Mouse (Mus musculus) stomach, postnatal 0 days (tissue): ENCODE data around the gene Nr0b2. TPM values are rescaled to one million over a fixed set of nuclear protein-coding genes. Genes with fewer than 3 reads are reported as not detected.
A peak's percentile ranks its signal among the peaks of the same experiment; 100 is the strongest.

Source experiments
- ATAC-seq: fragments of 200-750 bp; cut with Nextera tagmentation; 2 replicates; pipeline ENCODE4 v1.8.0; 2017; ENCODE audit not compliant: low FRiP score, low TSS enrichment
- DNase-seq: peaks from one replicate; pipeline ENCODE4 v3.0.0-alpha.2; 2016; ENCODE audit warnings: low spot score
- H3K27ac ChIP-seq: fragments of 300-500 bp; sonication (generic); replicated peaks from 2 replicates; pipeline ENCODE4 v1.5.1; 2014; ENCODE audit warnings: mild to moderate bottlenecking, control low read depth
- H3K27me3 ChIP-seq: fragments of 300-500 bp; sonication (generic); 2 replicates; pipeline ENCODE4 v1.6.1; 2014; ENCODE audit warnings: low read length; ENCODE audit not compliant: control insufficient read depth, insufficient read depth
- H3K36me3 ChIP-seq: fragments of 300-500 bp; sonication (generic); 2 replicates; pipeline ENCODE4 v1.6.1; 2014; ENCODE audit warnings: low read length, mixed read lengths; ENCODE audit not compliant: control insufficient read depth, insufficient read depth
- H3K4me1 ChIP-seq: fragments of 300-500 bp; sonication (generic); replicated peaks from 2 replicates; pipeline ENCODE4 v1.6.1; 2014; ENCODE audit warnings: antibody characterized with exemption; ENCODE audit not compliant: control insufficient read depth, insufficient read depth
- H3K4me2 ChIP-seq: fragments of 300-500 bp; sonication (generic); replicated peaks from 2 replicates; pipeline ENCODE4 v1.6.1; 2014; ENCODE audit warnings: low read depth, mild to moderate bottlenecking, control low read depth, moderate library complexity
- H3K4me3 ChIP-seq: fragments of 300-500 bp; sonication (generic); 2 replicates; pipeline ENCODE4 v1.5.1; 2014; ENCODE audit warnings: low read depth, low read length, control low read depth
- H3K9ac ChIP-seq: fragments of 300-500 bp; sonication (generic); 2 replicates; pipeline ENCODE4 v1.6.1; 2014; ENCODE audit warnings: mild to moderate bottlenecking, low read length, control low read depth, mixed read lengths
- H3K9me3 ChIP-seq: fragments of 300-500 bp; sonication (generic); 2 replicates; pipeline ENCODE4 v1.6.1; 2016; ENCODE audit warnings: low read length; ENCODE audit not compliant: control insufficient read depth
- CTCF ChIP-seq: IDR thresholded peaks from 2 replicates; pipeline ENCODE4 v1.5.1; 2016; ENCODE audit warnings: antibody characterized with exemption, low read depth, mild to moderate bottlenecking, moderate library complexity
- EP300 ChIP-seq: optimal IDR thresholded peaks from 2 replicates; pipeline ENCODE3; 2016; ENCODE audit warnings: antibody characterized with exemption
- WGBS: fragments of 180-500 bp; shearing (Covaris S2); extraction: QIAGEN DNeasy Blood & Tissue Kit; methylation state at CpG from one replicate; pipeline ENCODE4 v1.1.7; 2014; 5-methylcytosine and 5-hydroxymethylcytosine counted together
- microRNA-seq: library from miRNA; unstranded; fragments of <30 nt; microRNA quantifications from one replicate; pipeline ENCODE4, GENCODE M21; 2016
- polyA plus RNA-seq: library from polyadenylated mRNA; unstranded; fragments of >200 nt; fragmentation: Nextera tagmentation; extraction: Ambion mirVana; gene quantifications from 2 replicates; pipeline ENCODE4 v1.2.1, GENCODE M21; 2015

The Nr0b2 gene
- polyA plus RNA-seq, 1 experiment from 2014 or later, result 4.7 TPM

DNA sequence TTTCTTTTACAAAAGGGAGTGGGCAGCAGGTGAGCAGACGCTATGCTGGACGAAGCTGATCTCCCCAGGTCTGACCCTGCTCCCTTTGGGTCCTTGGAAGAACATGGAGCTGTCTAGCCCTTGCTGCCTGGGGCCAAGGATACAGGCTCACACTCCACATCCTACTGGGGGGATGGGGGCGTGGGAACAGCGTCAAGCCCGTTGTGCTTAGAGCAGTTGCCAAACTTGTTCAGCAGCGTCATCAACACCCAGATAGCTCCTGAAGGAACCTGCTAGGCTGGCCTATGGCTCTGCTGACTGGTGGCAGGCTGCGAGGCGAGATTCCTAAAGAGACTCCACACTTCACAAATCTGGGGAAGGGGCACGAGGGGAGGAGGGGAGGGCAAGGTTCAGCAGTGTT lies 52.2 kb downstream of the Nr0b2 start:
- H3K9me3 ChIP-seq, result no peaks in the 10 kb centered on the region
- peak overlapping the region; percentile 84 for H3K27ac ChIP-seq
- H3K9ac ChIP-seq, result peak overlapping the region; percentile 18; the same call in 1 of the 2 replicates
- no peaks in the 10 kb centered on the region for H3K27me3 ChIP-seq
- ATAC-seq (peak; percentile 6; the same call in 1 of the 2 replicates), DNase-seq (peak; percentile 74)
- H3K4me1 ChIP-seq, result 0 out of 2 replicates have a peak, but pooled peaks cover 2% of the 10 kb centered on the region
- TF ChIP-seq CTCF, result no peak
- TF ChIP-seq EP300, result peak; percentile 83
- H3K36me3 ChIP-seq, result peaks cover 5% of the 10 kb centered on the region; the same call in 1 of the 2 replicates
- 31% methylated on average over 9 of the region's 9 CpGs for WGBS
- H3K4me2 ChIP-seq, result no peak overlapping the region
- H3K4me3 ChIP-seq, result no peak overlapping the region

Small RNA genes within 50 kb of the gene (microRNA-seq; reads per million reads assigned to microRNA genes)
- gene Gm23158, result not detected

Other genes starting within 250 kb of the Nr0b2 start
- gene Wdtc1, start 199.9 kb upstream of the Nr0b2 start, polyA plus RNA-seq, result 6.2 and 7.7 TPM in 2 replicates
- gene Slc9a1, start 183.7 kb upstream of the Nr0b2 start, polyA plus RNA-seq, result 6.0 and 7.1 TPM in 2 replicates
- gene Tent5b, start 73.2 kb upstream of the Nr0b2 start, polyA plus RNA-seq, result 34.0 and 35.3 TPM in 2 replicates
- 4.0 and 4.4 TPM in 2 replicates for gene Trnp1, start 54.8 kb upstream of the Nr0b2 start, polyA plus RNA-seq
- 29.2 and 34.2 TPM in 2 replicates for gene Kdf1, start 34.4 kb upstream of the Nr0b2 start, polyA plus RNA-seq
- gene Nudc, start 7.4 kb upstream of the Nr0b2 start, polyA plus RNA-seq, result 122 and 125 TPM in 2 replicates
- 3.6 and 3.8 TPM in 2 replicates for gene Gpatch3, start 21.4 kb downstream of the Nr0b2 start, polyA plus RNA-seq
- gene Gpn2, start 31.0 kb downstream of the Nr0b2 start, polyA plus RNA-seq, result 13.9 and 14.8 TPM in 2 replicates
- 355 and 371 TPM in 2 replicates for gene Sfn, start 48.8 kb downstream of the Nr0b2 start, polyA plus RNA-seq
- gene Zdhhc18, start 96.8 kb downstream of the Nr0b2 start, polyA plus RNA-seq, result 1.6 and 3.6 TPM in 2 replicates
- gene Pigv, start 119.3 kb downstream of the Nr0b2 start, polyA plus RNA-seq, result 11.5 and 13.0 TPM in 2 replicates
- gene Arid1a, start 203.4 kb downstream of the Nr0b2 start, polyA plus RNA-seq, result 8.7 and 9.7 TPM in 2 replicates